Mouse (Mus musculus) intestine, embryonic 16.5 days (tissue): Measurements from ENCODE around the gene Gm10352. TPM values are rescaled to one million over a fixed set of nuclear protein-coding genes. Genes with fewer than 3 reads are reported as not detected.
"Not testable (repeated sequence)": the region's sequence is repeated elsewhere in the genome, so short reads cannot be mapped to it uniquely, and the experiment has no call there.

Source experiments
- ATAC-seq: fragments of 200-750 bp; cut with Nextera tagmentation; 2 replicates; pipeline ENCODE4 v1.8.0; 2017; ENCODE audit warnings: moderate TSS enrichment, moderate library complexity
- H3K27ac ChIP-seq: fragments of 300-500 bp; sonication (generic); 2 replicates; pipeline ENCODE4 v1.5.1; 2014; ENCODE audit warnings: mild to moderate bottlenecking, low read length
- H3K27me3 ChIP-seq: fragments of 300-500 bp; sonication (generic); replicated peaks from 2 replicates; pipeline ENCODE4 v1.6.1; 2014; ENCODE audit warnings: low read length, control low read depth, mixed read lengths; ENCODE audit not compliant: control insufficient read depth, insufficient read depth
- H3K36me3 ChIP-seq: fragments of 300-500 bp; sonication (generic); 2 replicates; pipeline ENCODE4 v1.6.1; 2014; ENCODE audit warnings: low read length, control low read depth; ENCODE audit not compliant: control insufficient read depth, insufficient read depth
- H3K4me1 ChIP-seq: fragments of 300-500 bp; sonication (generic); 2 replicates; pipeline ENCODE4 v1.6.1; 2014; ENCODE audit warnings: low read length, control low read depth, mixed read lengths; ENCODE audit not compliant: control insufficient read depth, insufficient read depth
- H3K4me2 ChIP-seq: fragments of 300-500 bp; sonication (generic); 2 replicates; pipeline ENCODE4 v1.6.1; 2014; ENCODE audit warnings: low read depth, low read length, control low read depth
- H3K4me3 ChIP-seq: fragments of 300-500 bp; sonication (generic); 2 replicates; pipeline ENCODE4 v1.5.1; 2014; ENCODE audit warnings: mild to moderate bottlenecking, low read length
- H3K9ac ChIP-seq: fragments of 300-500 bp; sonication (generic); 2 replicates; pipeline ENCODE4 v1.6.1; 2014; ENCODE audit warnings: low read depth, low read length
- H3K9me3 ChIP-seq: fragments of 300-500 bp; sonication (generic); 2 replicates; pipeline ENCODE4 v1.6.1; 2016; ENCODE audit warnings: low read length, control low read depth; ENCODE audit not compliant: control insufficient read depth
- WGBS: fragments of 180-500 bp; shearing (Covaris S2); extraction: QIAGEN DNeasy Blood & Tissue Kit; methylation state at CpG from one replicate; pipeline ENCODE4 v1.1.7; 2014; 5-methylcytosine and 5-hydroxymethylcytosine counted together
- polyA plus RNA-seq: library from polyadenylated mRNA; unstranded; fragments of >200 nt; fragmentation: Nextera tagmentation; extraction: Ambion mirVana; gene quantifications from 2 replicates; pipeline ENCODE4 v1.2.1, GENCODE M21; 2015

Gm10352 gene
- polyA plus RNA-seq, result not detected in 2 replicates

GRCm38 (mm10) chrY:2900689-2901088 is at the start of gene Gm10352:
Gene Gm10352, plus strand, starts transcription at chrY:2900989.
- not testable (repeated sequence) for H3K9ac ChIP-seq, H3K9me3 ChIP-seq, H3K27ac ChIP-seq, H3K4me3 ChIP-seq, ATAC-seq, H3K27me3 ChIP-seq, H3K4me2 ChIP-seq, H3K36me3 ChIP-seq, H3K4me1 ChIP-seq
- no CpG with 5 or more reads among the region's 9 CpGs for WGBS

- not testable (repeated sequence) for ATAC-seq, H3K36me3 ChIP-seq
Observed at GRCm38 (mm10) chrY:2932282-2932681, 31.5 kb downstream of the Gm10352 start, which contains the start of gene Gm29289. Gene Gm29289, plus strand, starts transcription at chrY:2932582.

More at GRCm38 (mm10) chrY:2932282-2932681, 31.5 kb downstream of the Gm10352 start, which contains the start of gene Gm29289:
- H3K9me3 ChIP-seq, H3K27me3 ChIP-seq, H3K4me3 ChIP-seq, H3K9ac ChIP-seq, H3K4me1 ChIP-seq, H3K4me2 ChIP-seq, H3K27ac ChIP-seq: not testable (repeated sequence)
- no CpG with 5 or more reads among the region's 9 CpGs for WGBS

Other genes starting within 250 kb of the Gm10352 start
- gene Sry, start 237.3 kb upstream of the Gm10352 start, polyA plus RNA-seq, result not detected in 2 replicates
- not detected in 2 replicates for gene H2al2b, start 180.3 kb upstream of the Gm10352 start, polyA plus RNA-seq
- gene Gm4064, start 104.8 kb upstream of the Gm10352 start, polyA plus RNA-seq, result not detected in 2 replicates
- not detected in 2 replicates for gene Rbmy, start 70.3 kb upstream of the Gm10352 start, polyA plus RNA-seq
- gene Gm10256, start 70.3 kb upstream of the Gm10352 start, polyA plus RNA-seq, result not detected in 2 replicates
- gene Gm29289, start 31.6 kb downstream of the Gm10352 start, polyA plus RNA-seq, result not detected in 2 replicates